Mouse (Mus musculus) forebrain, embryonic 15.5 days (tissue): ENCODE results near the gene Map3k4. TPM values are rescaled to one million over a fixed set of nuclear protein-coding genes. Genes with fewer than 3 reads are reported as not detected.
"Not testable (repeated sequence)": the region's sequence is repeated elsewhere in the genome, so short reads cannot be mapped to it uniquely, and the experiment has no call there.

ENCODE experiments used
- ATAC-seq: fragments of 200-750 bp; cut with Nextera tagmentation; replicated peaks from 2 replicates; pipeline ENCODE4 v1.8.0; 2017; ENCODE audit warnings: mild to moderate bottlenecking, moderate TSS enrichment, moderate library complexity
- H3K27ac ChIP-seq: fragments of 300-500 bp; sonication (generic); replicated peaks from 2 replicates; pipeline ENCODE4 v1.5.1; 2015; ENCODE audit warnings: mild to moderate bottlenecking, inconsistent platforms
- H3K27me3 ChIP-seq: fragments of 300-500 bp; sonication (generic); 2 replicates; pipeline ENCODE4 v1.6.1; 2015; ENCODE audit warnings: inconsistent platforms
- H3K36me3 ChIP-seq: fragments of 300-500 bp; sonication (generic); 2 replicates; pipeline ENCODE4 v1.6.1; 2015; ENCODE audit warnings: mild to moderate bottlenecking, inconsistent platforms
- H3K4me1 ChIP-seq: fragments of 300-500 bp; sonication (generic); 2 replicates; pipeline ENCODE4 v1.6.1; 2015; ENCODE audit warnings: inconsistent platforms
- H3K4me2 ChIP-seq: fragments of 300-500 bp; sonication (generic); replicated peaks from 2 replicates; pipeline ENCODE4 v1.6.1; 2015; ENCODE audit warnings: mild to moderate bottlenecking, inconsistent platforms
- H3K4me3 ChIP-seq: fragments of 300-500 bp; sonication (generic); 2 replicates; pipeline ENCODE4 v1.5.1; 2015; ENCODE audit warnings: mild to moderate bottlenecking, inconsistent platforms
- H3K9ac ChIP-seq: fragments of 300-500 bp; sonication (generic); replicated peaks from 2 replicates; pipeline ENCODE4 v1.6.1; 2015; ENCODE audit warnings: mild to moderate bottlenecking, inconsistent platforms
- H3K9me3 ChIP-seq: fragments of 300-500 bp; sonication (generic); 2 replicates; pipeline ENCODE4 v1.6.1; 2016; ENCODE audit warnings: inconsistent platforms
- WGBS: fragments of 180-500 bp; shearing (Covaris S2); methylation state at CpG from one replicate; pipeline ENCODE4 v1.1.7; 2015; ENCODE audit warnings: mixed read lengths; 5-methylcytosine and 5-hydroxymethylcytosine counted together
- polyA plus RNA-seq: library from polyadenylated mRNA; unstranded; fragments of >200 nt; fragmentation: Nextera tagmentation; extraction: Ambion mirVana; gene quantifications from 2 replicates; pipeline ENCODE4 v1.2.1, GENCODE M21; 2015

Map3k4 gene
- polyA plus RNA-seq, 1 experiment from 2014 or later: 47.3 TPM

- 75% methylated on average over 6 of the region's 6 CpGs for WGBS
- Histone ChIP-seq H3K27ac (peak overlapping the region; percentile 50), H3K36me3 (peaks cover 51% of the 10 kb centered on the region), H3K27me3 (no peaks in the 10 kb centered on the region), H3K4me3 (no peak overlapping the region), H3K9ac (no peak overlapping the region), H3K9me3 (no peaks in the 10 kb centered on the region), H3K4me2 (no peak overlapping the region), H3K4me1 (peaks cover 6% of the 10 kb centered on the region; the same call in 1 of the 2 replicates)
- ATAC-seq: peak; percentile 89
Measured at GRCm38 (mm10) chr17:12230167-12230566, 88.4 kb downstream of the Map3k4 start.

- no peaks in the 10 kb centered on the region for H3K9me3 ChIP-seq
- no peak overlapping the region for H3K9ac ChIP-seq
- peaks cover 6% of the 10 kb centered on the region; the same call in 1 of the 2 replicates for H3K4me1 ChIP-seq
- no peak overlapping the region for H3K4me3 ChIP-seq
- peak overlapping the region; percentile 50 for H3K27ac ChIP-seq
- no peaks in the 10 kb centered on the region for H3K27me3 ChIP-seq
- H3K4me2 ChIP-seq: no peak overlapping the region
- peaks cover 47% of the 10 kb centered on the region for H3K36me3 ChIP-seq
- WGBS: 78% methylated on average over 9 of the region's 9 CpGs
- no peak; the same call in 1 of the 2 replicates for ATAC-seq
Measured at GRCm38 (mm10) chr17:12229756-12230155, 88.8 kb downstream of the Map3k4 start.

DNA sequence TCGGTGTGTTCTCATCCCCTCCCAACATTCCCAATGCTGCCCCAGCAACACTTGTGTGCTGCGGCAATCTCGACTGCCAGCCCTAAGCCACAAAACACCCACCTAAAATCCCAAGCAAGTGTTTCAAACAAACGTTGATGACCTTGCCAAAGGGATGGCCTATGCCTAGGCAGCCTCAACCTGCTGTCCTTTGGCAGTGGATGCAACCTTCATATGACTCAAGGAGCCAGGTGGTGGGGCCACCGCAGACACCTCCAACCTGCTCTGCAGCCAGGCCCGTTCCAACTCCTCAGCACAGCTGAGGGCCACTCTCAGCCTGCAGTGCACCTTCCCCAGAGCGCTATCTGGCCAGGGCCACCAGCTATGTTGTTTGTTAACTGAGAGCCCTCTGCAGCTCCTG is 90.1 kb downstream of the Map3k4 start:
- no peaks in the 10 kb centered on the region for H3K9me3 ChIP-seq
- no peak overlapping the region for H3K4me2 ChIP-seq
- peaks cover 8% of the 10 kb centered on the region; the same call in 1 of the 2 replicates for H3K4me1 ChIP-seq
- no peaks in the 10 kb centered on the region for H3K27me3 ChIP-seq
- no peak overlapping the region for H3K9ac ChIP-seq
- H3K36me3 ChIP-seq: peaks cover 38% of the 10 kb centered on the region
- no peak overlapping the region for H3K4me3 ChIP-seq
- 93% methylated on average over 7 of the region's 7 CpGs for WGBS
- H3K27ac ChIP-seq: no peak overlapping the region
- no peak for ATAC-seq

DNA sequence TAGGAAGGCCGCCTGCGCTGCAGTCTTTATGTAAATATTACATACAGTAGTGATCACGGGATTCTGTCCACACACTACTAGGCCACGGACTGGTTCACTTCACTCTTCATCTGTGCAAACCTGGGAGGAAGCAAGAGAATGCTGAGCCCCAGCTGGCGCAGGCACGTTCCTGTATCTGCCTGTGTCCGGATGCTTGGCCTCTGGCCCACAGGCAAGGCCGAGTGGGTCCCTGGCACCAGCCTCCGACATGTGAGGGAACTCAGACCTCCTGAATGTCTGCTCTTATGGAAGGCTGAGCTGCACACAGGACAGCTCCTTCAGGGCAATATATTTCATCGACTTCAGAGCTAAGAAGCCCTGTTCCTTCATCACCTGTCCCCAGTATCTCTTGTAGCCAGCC is 90.6 kb downstream of the Map3k4 start:
- Histone ChIP-seq H3K36me3 (peaks cover 34% of the 10 kb centered on the region), H3K4me1 (peaks cover 8% of the 10 kb centered on the region; the same call in 1 of the 2 replicates), H3K4me2 (no peak overlapping the region), H3K27ac (no peak overlapping the region), H3K4me3 (no peak overlapping the region), H3K9ac (no peak overlapping the region), H3K9me3 (no peaks in the 10 kb centered on the region), H3K27me3 (no peaks in the 10 kb centered on the region)
- 86% methylated on average over 10 of the region's 10 CpGs for WGBS
- ATAC-seq: no peak

DNA sequence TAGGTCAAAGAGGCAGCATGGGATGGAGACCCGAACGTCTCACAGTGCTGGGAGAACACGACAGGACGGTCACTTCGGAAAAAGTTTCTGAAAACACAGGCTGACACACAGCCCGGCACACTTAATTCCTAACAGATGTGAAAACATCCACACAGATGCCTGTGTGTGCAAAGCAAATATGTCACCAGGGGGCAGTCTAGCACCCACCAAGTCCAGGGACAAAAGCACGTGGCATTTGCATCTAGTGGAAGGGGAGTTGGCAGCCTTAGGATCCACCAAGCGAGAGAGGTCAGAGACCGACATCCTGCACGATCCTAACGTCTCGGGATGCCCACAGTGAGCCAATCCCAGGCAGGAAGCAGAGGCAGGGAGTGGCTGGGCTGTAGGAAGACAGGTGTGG is 92.0 kb downstream of the Map3k4 start:
- H3K4me2 ChIP-seq: no peak overlapping the region
- H3K4me1 ChIP-seq: peaks cover 16% of the 10 kb centered on the region
- 69% methylated on average over 12 of the region's 12 CpGs for WGBS
- H3K27me3 ChIP-seq: no peaks in the 10 kb centered on the region
- no peak overlapping the region for H3K4me3 ChIP-seq
- no peak overlapping the region for H3K27ac ChIP-seq
- no peaks in the 10 kb centered on the region for H3K9me3 ChIP-seq
- peaks cover 19% of the 10 kb centered on the region; the same call in 1 of the 2 replicates for H3K36me3 ChIP-seq
- no peak overlapping the region for H3K9ac ChIP-seq
- no peak for ATAC-seq

DNA sequence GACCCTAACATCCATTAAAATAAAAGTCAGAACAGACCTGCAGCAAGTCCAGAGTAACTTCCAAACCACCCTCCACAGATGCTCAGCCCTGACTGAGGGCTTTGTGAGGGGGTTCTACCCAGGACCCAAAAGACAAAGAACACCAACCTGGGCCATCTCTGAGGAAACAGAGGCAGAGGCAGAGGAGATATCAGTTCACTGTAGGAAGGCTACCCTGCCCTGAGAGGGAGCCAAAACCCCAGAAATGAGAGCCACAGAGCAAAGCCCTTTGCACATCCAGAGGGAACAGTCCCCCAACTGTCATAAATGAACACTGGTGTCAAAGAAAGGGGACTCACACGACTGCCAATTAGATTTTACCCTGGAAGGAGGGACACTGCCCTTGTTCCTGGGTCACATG is 93.4 kb downstream of the Map3k4 start:
- no peak overlapping the region for H3K4me2 ChIP-seq
- H3K4me1 ChIP-seq: peaks cover 14% of the 10 kb centered on the region; the same call in 1 of the 2 replicates
- ATAC-seq: no peak
- H3K9me3 ChIP-seq: no peaks in the 10 kb centered on the region
- no peak overlapping the region; the same call in 1 of the 2 replicates for H3K27ac ChIP-seq
- H3K36me3 ChIP-seq: peaks cover 23% of the 10 kb centered on the region; the same call in 1 of the 2 replicates
- H3K9ac ChIP-seq: no peak overlapping the region
- 57% methylated on average over 1 of the region's 1 CpGs for WGBS
- H3K4me3 ChIP-seq: no peak overlapping the region
- no peaks in the 10 kb centered on the region for H3K27me3 ChIP-seq

GRCm38 (mm10) chr17:12224551-12224950 is 94.0 kb downstream of the Map3k4 start:
- not testable (repeated sequence) for H3K4me2 ChIP-seq, H3K9ac ChIP-seq, H3K4me3 ChIP-seq, H3K9me3 ChIP-seq, ATAC-seq, H3K27ac ChIP-seq, H3K27me3 ChIP-seq
- WGBS: 67% methylated on average over 6 of the region's 7 CpGs
- peaks cover 26% of the 10 kb centered on the region for H3K36me3 ChIP-seq
- H3K4me1 ChIP-seq: peaks cover 14% of the 10 kb centered on the region; the same call in 1 of the 2 replicates

DNA sequence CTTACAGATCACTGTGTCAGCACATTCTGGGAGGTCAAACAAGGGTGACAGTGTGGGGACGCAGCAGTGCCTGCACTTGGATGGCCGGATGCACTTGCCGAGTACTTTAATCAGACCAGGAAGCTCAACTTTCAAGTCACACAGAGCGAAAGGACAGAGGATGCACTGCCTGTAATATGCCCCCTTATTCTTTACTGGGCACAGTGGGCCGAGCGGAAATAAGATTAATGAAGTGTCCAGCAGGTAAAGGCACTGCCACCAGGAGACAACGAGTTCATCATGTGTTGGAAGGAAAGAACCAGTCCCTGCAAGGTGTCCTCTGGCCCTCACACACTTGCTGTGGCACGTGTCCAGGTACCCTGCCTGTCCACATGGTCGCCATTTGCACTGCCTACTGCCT is 94.5 kb downstream of the Map3k4 start:
- Histone ChIP-seq H3K4me1 (peaks cover 14% of the 10 kb centered on the region; the same call in 1 of the 2 replicates), H3K9ac (no peak overlapping the region), H3K4me2 (no peak overlapping the region), H3K9me3 (no peaks in the 10 kb centered on the region), H3K36me3 (peaks cover 23% of the 10 kb centered on the region), H3K4me3 (no peak overlapping the region), H3K27me3 (no peaks in the 10 kb centered on the region), H3K27ac (no peak overlapping the region)
- 77% methylated on average over 9 of the region's 9 CpGs for WGBS
- ATAC-seq: no peak

DNA sequence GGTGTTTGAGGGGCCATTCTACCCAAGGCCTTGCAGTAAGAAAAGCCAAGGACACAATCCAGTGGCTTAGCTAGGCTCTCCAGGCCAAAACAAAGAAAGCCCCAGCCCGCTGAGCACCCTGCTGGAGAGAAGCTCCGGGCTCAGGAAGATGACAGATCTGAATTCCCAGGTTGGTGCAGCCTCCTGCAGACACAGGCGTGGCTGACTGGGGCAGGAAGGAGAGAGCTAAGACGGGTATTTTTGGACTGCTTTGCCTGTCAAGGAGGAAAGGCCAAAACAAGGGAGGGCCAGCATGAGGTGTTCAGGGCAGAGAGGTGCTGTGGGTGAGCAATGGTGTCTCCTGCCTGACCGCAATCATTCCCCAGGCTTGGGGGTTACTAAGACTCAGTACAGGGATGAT is 94.9 kb downstream of the Map3k4 start:
- no peak for ATAC-seq

DNA sequence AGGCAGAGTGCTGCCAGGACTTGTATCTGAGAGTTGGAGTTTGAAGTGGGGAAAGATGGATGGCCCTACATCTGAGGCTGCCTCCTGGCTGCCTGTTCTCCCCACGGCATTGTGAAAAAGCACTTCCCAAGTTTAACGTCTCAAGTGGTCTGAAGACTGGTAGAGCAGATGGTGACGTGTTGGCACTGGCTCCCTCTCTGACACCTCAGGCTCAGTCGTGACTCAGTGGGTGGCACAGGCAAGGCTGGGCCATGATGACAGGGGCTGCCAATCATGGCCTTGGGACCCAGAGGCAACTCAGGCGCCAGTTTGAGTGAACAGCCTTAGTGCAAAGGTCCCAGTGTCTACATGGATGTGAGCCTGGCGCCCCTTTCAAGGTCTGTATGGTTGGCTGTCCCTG is 96.7 kb downstream of the Map3k4 start:
- no peaks in the 10 kb centered on the region for H3K27me3 ChIP-seq
- H3K27ac ChIP-seq: peak overlapping the region; percentile 50
- WGBS: 45% methylated on average over 6 of the region's 6 CpGs
- no peak overlapping the region for H3K4me3 ChIP-seq
- no peak overlapping the region for H3K4me2 ChIP-seq
- H3K36me3 ChIP-seq: peaks cover 30% of the 10 kb centered on the region
- H3K9me3 ChIP-seq: no peaks in the 10 kb centered on the region
- H3K9ac ChIP-seq: no peak overlapping the region
- ATAC-seq: peak; percentile 51; the same call in 1 of the 2 replicates
- H3K4me1 ChIP-seq: peaks cover 14% of the 10 kb centered on the region; the same call in 1 of the 2 replicates

More for the DNA sequence above, 94.9 kb downstream of the Map3k4 start:
- Histone ChIP-seq H3K27ac (0 out of 2 replicates have a peak overlapping the region, but pooled peaks have one; percentile 40), H3K9me3 (no peaks in the 10 kb centered on the region), H3K9ac (no peak overlapping the region), H3K27me3 (no peaks in the 10 kb centered on the region), H3K4me2 (no peak overlapping the region), H3K36me3 (peaks cover 22% of the 10 kb centered on the region), H3K4me3 (no peak overlapping the region), H3K4me1 (peaks cover 14% of the 10 kb centered on the region; the same call in 1 of the 2 replicates)
- 39% methylated on average over 5 of the region's 5 CpGs for WGBS

DNA sequence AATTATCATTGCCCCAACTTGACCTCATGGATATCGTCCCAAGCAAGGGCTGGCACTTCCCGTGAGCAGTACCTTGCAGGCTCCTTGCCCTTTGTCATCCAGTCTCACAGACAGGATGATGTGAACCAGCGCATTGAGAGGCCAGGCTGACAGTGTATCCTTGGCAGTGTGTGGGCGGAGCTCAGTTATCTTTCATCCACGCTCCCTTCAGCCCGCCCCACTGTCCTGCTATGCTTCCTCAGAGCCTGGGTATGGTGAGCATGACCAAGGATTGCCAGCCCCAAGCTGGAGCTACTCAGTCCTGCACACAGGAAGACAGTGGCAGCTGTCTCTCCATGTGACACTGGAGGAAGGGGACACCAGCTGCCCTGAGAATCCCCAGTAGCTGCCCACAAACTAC is 102.4 kb downstream of the Map3k4 start:
- H3K36me3 ChIP-seq: peaks cover 51% of the 10 kb centered on the region
- H3K9me3 ChIP-seq: no peaks in the 10 kb centered on the region
- no peaks in the 10 kb centered on the region for H3K27me3 ChIP-seq
- 79% methylated on average over 6 of the region's 6 CpGs for WGBS
- no peak overlapping the region for H3K27ac ChIP-seq
- no peak overlapping the region for H3K9ac ChIP-seq
- H3K4me1 ChIP-seq: peaks cover 16% of the 10 kb centered on the region
- no peak overlapping the region for H3K4me2 ChIP-seq
- no peak overlapping the region for H3K4me3 ChIP-seq
- ATAC-seq: no peak

DNA sequence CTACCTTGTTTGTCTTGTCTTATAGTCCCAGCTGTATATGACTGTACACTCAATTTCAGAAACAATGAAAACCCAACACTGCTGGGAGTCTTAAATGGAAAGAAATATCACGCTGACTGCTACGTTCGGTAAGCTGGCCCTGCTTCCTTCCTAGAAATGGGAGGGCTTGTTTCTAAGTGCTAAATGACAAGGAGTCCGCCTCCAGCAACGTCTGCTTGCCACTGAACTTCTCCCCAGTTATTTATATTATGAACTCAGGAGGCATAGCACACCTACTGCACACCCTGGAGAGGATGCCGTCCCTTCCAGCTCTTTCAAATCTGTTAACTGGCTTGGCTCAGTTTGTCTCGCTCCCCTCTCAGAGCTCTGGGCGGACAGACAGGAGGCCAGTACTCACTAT is 105.2 kb downstream of the Map3k4 start:
- 83% methylated on average over 8 of the region's 8 CpGs for WGBS
- peaks cover 38% of the 10 kb centered on the region for H3K36me3 ChIP-seq

DNA sequence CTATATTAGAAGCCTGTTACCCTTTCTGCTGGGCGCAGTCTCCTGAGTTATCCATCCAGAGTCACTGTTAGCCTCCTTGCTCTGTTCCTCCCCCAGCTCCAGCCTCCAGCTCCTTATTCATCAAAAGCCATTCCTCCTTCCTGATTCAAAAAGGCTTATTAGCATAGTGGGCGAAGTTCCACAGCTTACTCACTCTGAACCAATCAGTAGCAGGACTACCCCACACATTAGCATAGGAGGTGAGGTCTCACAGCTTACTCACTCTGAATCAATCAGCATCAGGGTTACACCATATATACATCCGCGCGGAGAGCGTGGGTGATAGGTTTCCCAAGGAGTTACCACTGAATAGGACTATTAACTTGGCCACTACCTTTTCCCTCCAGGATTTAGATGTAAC is 106.3 kb downstream of the Map3k4 start:
- H3K4me2 ChIP-seq: no peak overlapping the region
- 62% methylated on average over 6 of the region's 6 CpGs for WGBS
- peaks cover 29% of the 10 kb centered on the region for H3K36me3 ChIP-seq
- peak; percentile 78 for ATAC-seq
- H3K4me3 ChIP-seq: no peak overlapping the region
- no peaks in the 10 kb centered on the region for H3K9me3 ChIP-seq
- no peaks in the 10 kb centered on the region for H3K27me3 ChIP-seq
- 0 out of 2 replicates have a peak overlapping the region, but pooled peaks have one; percentile 5 for H3K27ac ChIP-seq
- H3K4me1 ChIP-seq: peaks cover 24% of the 10 kb centered on the region
- no peak overlapping the region for H3K9ac ChIP-seq

More for the DNA sequence above, 105.2 kb downstream of the Map3k4 start:
- Histone ChIP-seq H3K4me1 (peaks cover 16% of the 10 kb centered on the region), H3K9me3 (no peaks in the 10 kb centered on the region), H3K27me3 (no peaks in the 10 kb centered on the region), H3K4me2 (no peak overlapping the region), H3K27ac (no peak overlapping the region), H3K9ac (no peak overlapping the region), H3K4me3 (no peak overlapping the region)
- no peak for ATAC-seq
